Mouse (Mus musculus): Measurements from ENCODE around the gene Eef1akmt3.
"Not testable (repeated sequence)": the region's sequence is repeated elsewhere in the genome, so short reads cannot be mapped to it uniquely, and the experiment has no call there.

DNA sequence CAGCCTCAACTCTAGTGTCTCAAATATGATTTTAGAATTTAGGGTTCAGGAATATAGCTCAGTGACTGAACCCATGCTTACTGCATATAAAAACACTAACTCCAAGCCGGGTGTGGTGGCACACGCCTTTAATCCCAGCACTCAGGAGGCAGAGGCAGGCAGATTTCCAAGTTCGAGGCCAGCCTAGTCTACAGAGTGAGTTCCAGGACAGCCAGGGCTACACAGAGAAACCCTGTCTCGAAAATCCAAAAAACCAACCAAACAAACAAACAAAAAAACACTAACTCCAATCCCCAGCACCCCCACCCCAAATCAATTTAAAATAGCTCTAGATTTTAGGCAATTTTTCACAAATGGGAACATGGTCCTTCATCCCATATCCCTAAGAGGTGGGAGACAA, 20.8 kb upstream of the Eef1akmt3 start:
- not testable (repeated sequence) for TF ChIP-seq CHD2 (IDR thresholded peaks at IDR 0.05; ENCODE audit: low read depth, low read length); ZNF384 (IDR thresholded peaks at IDR 0.05; ENCODE audit: low read depth, low read length); MAFK (IDR thresholded peaks at IDR 0.05; ENCODE audit: insufficient read depth, low read depth, low read length); ZC3H11A (IDR thresholded peaks at IDR 0.05; ENCODE audit: borderline replicate concordance, low read depth, low read length); HCFC1 (IDR thresholded peaks at IDR 0.05; ENCODE audit: borderline replicate concordance, insufficient read depth, low read length)

Data from ES-E14 (cell line).